Mouse (Mus musculus) bone marrow macrophage, adult 2 months (primary cell): ENCODE data around the gene Adam1b.

ENCODE experiments used
- CTCF ChIP-seq: IDR thresholded peaks from 2 replicates; pipeline ENCODE4 v1.5.1; 2012; ENCODE audit warnings: low read depth, mild to moderate bottlenecking, low read length, moderate library complexity
- POLR2A ChIP-seq: IDR thresholded peaks from 2 replicates; pipeline ENCODE4 v1.6.1; 2012; ENCODE audit warnings: mild to moderate bottlenecking, low read depth, low read length, borderline replicate concordance

DNA sequence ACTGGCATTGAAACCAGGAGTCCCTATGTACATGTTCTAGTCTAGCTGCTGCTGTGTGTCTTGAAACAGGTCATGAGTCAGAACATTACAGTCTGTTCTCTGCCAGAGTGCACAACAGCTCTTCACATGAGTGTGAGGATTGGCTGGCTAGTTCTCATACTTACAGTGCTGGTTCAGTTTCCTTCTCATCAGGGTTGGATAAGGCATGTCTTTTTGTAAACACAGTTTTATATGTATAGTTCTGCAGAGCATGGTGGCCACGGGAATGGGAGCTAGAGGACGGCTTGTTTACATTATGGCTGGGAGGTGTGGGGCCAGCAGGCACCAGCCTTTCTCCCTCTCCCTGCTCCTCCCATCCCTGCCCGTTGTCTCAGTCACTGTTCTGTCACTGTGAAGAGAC lies 33.7 kb downstream of the Adam1b start:
- TF ChIP-seq CTCF, result no peak
- TF ChIP-seq POLR2A, result no peak
